Mouse (Mus musculus): ENCODE data around the gene Gm5767. TPM values are rescaled to one million over a fixed set of nuclear protein-coding genes. Genes with fewer than 3 reads are reported as not detected.

Gene Gm5767
- total RNA-seq (2023): not detected

DNA sequence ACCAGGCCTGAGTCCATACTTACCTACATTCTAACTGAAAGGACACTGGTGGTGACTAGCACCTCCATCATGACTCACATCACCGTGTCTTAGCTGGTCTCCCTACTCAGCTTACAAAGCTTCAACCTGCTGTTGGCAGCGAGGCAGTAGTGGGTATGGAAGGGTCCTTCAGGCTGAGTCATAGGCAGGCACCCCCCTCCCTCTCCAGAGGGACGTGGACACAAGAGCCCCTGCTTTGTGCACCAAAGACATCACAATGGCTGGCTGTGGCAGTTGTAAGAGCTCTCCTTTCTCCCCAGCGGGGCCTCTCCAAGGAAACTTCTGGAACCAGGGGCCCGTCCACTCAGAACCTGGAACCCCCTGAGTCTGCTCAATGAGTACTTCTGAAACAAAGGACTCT, at the start of gene Gm5767:
TSS of gene Gm5767 (plus strand) at position 301 of the 400 bp plus-strand sequence.

DNA sequence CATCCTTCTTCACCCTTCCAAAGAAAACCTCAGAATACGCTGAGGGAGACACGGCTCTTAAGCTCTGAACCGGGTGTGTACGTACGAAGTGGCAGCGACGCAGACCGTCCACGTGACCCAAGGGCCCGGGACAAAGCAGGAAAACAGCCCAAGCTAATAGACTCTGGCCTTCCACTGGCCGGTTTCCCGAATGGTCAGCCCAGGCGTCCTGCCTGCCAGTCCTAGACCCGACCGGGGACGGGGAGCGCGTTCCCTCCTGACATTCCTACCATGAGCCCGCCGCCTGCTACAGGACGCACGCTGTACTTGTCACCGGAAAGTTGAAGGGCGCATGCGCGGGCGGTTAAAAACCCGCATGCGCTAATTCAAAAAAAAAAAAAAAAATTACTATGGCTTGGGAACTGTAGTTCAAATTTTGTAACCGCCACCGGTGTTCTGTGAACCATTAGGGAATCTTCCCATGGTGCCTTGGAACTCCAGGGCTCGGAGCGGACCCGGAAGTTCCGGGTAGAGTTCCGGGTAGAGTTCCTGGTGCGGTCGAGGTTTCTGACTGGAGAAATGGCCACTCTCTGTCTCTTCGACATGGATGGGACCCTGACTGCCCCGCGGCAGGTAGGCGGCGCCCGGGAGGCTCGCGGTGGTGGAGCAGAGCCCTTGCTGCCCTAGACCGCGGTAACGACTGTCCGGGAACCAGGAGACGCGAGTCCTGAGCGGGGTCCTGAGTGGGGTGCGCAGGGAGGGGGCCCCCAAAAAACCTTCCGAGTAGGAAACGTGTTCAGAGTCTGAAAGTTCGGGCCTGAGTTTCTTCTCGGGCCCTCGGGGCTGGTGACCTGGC, 43.1 kb upstream of the Gm5767 start, which contains the start of the genes Pmm2 and Tmem186:
TSS of gene Pmm2 (plus strand) at position 458 of the 835 bp plus-strand sequence.
TSS of gene Tmem186 (minus strand) at position 496 of the 835 bp plus-strand sequence.

DNA sequence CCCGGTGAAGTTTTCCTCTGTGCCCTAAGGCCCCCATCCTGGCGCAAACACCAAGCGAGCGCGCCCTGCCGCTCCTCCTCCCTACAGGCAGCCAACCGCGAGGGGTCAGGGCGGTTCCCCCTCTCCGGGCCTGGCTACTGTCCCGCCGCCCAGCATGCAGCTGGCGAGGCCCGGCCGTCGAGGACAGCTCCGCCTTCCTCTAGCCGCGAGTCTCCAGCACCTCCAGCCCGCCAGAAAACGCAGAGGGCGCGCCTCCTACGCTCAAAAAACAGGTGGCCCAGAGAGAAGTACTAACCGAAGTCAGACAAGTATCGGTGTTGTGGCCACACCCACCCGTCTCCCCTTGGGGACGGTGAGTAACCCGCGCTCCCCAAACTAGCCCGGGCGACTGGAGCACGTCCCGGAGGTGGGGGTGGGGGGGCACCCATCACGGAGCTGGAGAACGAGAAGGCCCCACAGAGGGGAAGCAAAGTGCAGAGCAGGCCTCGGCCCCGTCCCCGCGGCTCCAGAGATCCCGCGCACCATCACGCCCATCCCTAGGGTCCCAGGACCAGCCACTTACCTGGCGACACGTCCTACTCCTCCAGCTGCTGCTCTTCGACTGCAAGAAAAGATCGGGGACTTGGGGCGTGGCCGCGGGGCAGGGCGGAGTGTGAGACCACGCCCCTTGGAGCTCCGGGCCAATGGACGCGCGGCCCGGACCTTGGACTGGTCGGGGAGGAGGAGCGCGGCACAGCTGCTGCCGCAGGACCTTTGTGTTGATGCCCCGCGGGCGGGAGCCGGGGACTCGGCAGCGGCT, 8.8 kb upstream of the Gm5767 start, which contains the start of gene Carhsp1:
TSS of gene Carhsp1 (minus strand) at position 605 of the 799 bp plus-strand sequence.

Other genes starting within 250 kb of the Gm5767 start
- gene Mettl22, start 210.0 kb upstream of the Gm5767 start, total RNA-seq (2023): 10 to 100 TPM; 18.0 to 22.4 TPM
- not detected for gene Abat, start 167.3 kb upstream of the Gm5767 start, total RNA-seq (2023)
- gene Pmm2, start 43.1 kb upstream of the Gm5767 start, total RNA-seq (2023): 10 to 100 TPM; 85.6 to 95.8 TPM
- gene Tmem186, start 43.1 kb upstream of the Gm5767 start, total RNA-seq (2023): 10 to 100 TPM in 1 of 2 experiments, 1 to 10 TPM in 1; 9.9 to 12.0 TPM
- gene Carhsp1, start 8.6 kb upstream of the Gm5767 start, total RNA-seq (2023): 10 to 100 TPM; 16.9 to 17.8 TPM
- 100 to 1,000 TPM; 314 TPM for gene Usp7, start 111.5 kb downstream of the Gm5767 start, total RNA-seq (2023)
- gene 1810013L24Rik, start 149.3 kb downstream of the Gm5767 start, total RNA-seq (2023): 100 to 1,000 TPM; 106 to 112 TPM